Mouse (Mus musculus) embryonic stem cell, embryonic (primary cell): ENCODE measurements around the gene Litaf.

Source experiments
- CTCF ChIA-PET, 4 experiments: fragments of 300-600 bp in 2 of 4; fragments of 350-600 bp in 2 of 4; sonication (Branson Sonifier 250); formaldehyde crosslinking; loops; one replicate each; lab custom pipeline; 2022; ENCODE audit warnings: inconsistent platforms in 2 of 4; lab: Charles Lee
- POLR2A ChIA-PET, 4 experiments: fragments of 300-600 bp in 2 of 4; fragments of 350-600 bp in 2 of 4; sonication (Branson Sonifier 250); formaldehyde crosslinking; loops; one replicate each; lab custom pipeline; 2022; ENCODE audit warnings: antibody characterized with exemption in 4 of 4, inconsistent platforms in 1 of 4; lab: Charles Lee

Gene Litaf

GRCm38 (mm10) chr16:10993032-10993744, 72.8 kb downstream of the Litaf start:
- POLR2A ChIA-PET, result interaction anchor here (0.6 to 9.8 kb wide), 65 partner anchors 8 to 800 kb away, joined by 3 to 170 read pairs (median 4); partner anchors contain the start of genes Gspt1 (in 2 of the 4), Txndc11 (in 2 of the 4), Atf7ip2 (in 1 of the 4) and Dexi (in 1 of the 4)
- CTCF ChIA-PET, result interaction anchor here in 3 of 4 experiments (0.6 to 2.9 kb wide), 15 partner anchors 9 to 183 kb away, joined by 3 to 23 read pairs (median 4); partner anchors contain the start of gene Zc3h7a (in 1 of the 3)

GRCm38 (mm10) chr16:10992090-10993031, 73.6 kb downstream of the Litaf start:
- CTCF ChIA-PET, result interaction anchor here (0.5 to 2.9 kb wide), 25 partner anchors 9 to 279 kb away, joined by 3 to 23 read pairs (median 4); partner anchors contain the start of gene Zc3h7a (in 1 of the 4)
- POLR2A ChIA-PET, result interaction anchor here (0.7 to 9.8 kb wide), 73 partner anchors 9 to 799 kb away, joined by 3 to 170 read pairs (median 4); partner anchors contain the start of genes Gspt1 (in 2 of the 4), Litaf (in 2 of the 4), Zc3h7a (in 2 of the 4) and Atf7ip2 (in 1 of the 4)

GRCm38 (mm10) chr16:10991737-10992089, 74.2 kb downstream of the Litaf start:
- CTCF ChIA-PET, result interaction anchor here (0.6 to 2.9 kb wide), 17 partner anchors 9 to 118 kb away, joined by 3 to 23 read pairs (median 4); no protein-coding TSS in a partner anchor
- POLR2A ChIA-PET, result interaction anchor here (0.7 to 9.8 kb wide), 48 partner anchors 9 to 518 kb away, joined by 3 to 170 read pairs (median 6); partner anchors contain the start of genes Litaf (in 1 of the 4) and Zc3h7a (in 1 of the 4)

GRCm38 (mm10) chr16:10990763-10991162, 75.2 kb downstream of the Litaf start:
- CTCF ChIA-PET, result interaction anchor here in 3 of 4 experiments (0.8 to 2.9 kb wide), 9 partner anchors 8 to 46 kb away, joined by 3 to 16 read pairs (median 4); no protein-coding TSS in a partner anchor
- POLR2A ChIA-PET, result interaction anchor here in 3 of 4 experiments (0.5 to 9.8 kb wide), 20 partner anchors 8 to 202 kb away, joined by 3 to 170 read pairs (median 22); no protein-coding TSS in a partner anchor

- ChIA-PET POLR2A (interaction anchor here in 3 of 4 experiments (0.7 to 9.8 kb wide), 11 partner anchors 8 to 68 kb away, joined by 3 to 170 read pairs (median 4); no protein-coding TSS in a partner anchor), CTCF (interaction anchor here in 2 of 4 experiments (1.0 to 2.0 kb wide), 3 partner anchors 8 to 45 kb away, joined by 3 to 5 read pairs (median 4); no protein-coding TSS in a partner anchor)
These were observed 76.1 kb downstream of the Litaf start for GRCm38 (mm10) chr16:10989896-10990295.

GRCm38 (mm10) chr16:10989361-10989760, 76.6 kb downstream of the Litaf start:
- POLR2A ChIA-PET, result interaction anchor here in 3 of 4 experiments (0.6 to 9.8 kb wide), 10 partner anchors 9 to 214 kb away, joined by 3 to 170 read pairs (median 3); partner anchors contain the start of gene Rsl1d1 (in 1 of the 3)

GRCm38 (mm10) chr16:10988261-10988660, 77.7 kb downstream of the Litaf start:
- POLR2A ChIA-PET, result interaction anchor here in 2 of 4 experiments (0.8 to 9.8 kb wide), 9 partner anchors 19 to 46 kb away, joined by 3 to 170 read pairs (median 4); no protein-coding TSS in a partner anchor
- CTCF ChIA-PET, result no interaction called here

More at GRCm38 (mm10) chr16:10989361-10989760, 76.6 kb downstream of the Litaf start:
- CTCF ChIA-PET, result interaction anchor here in 3 of 4 experiments (0.6 to 2.0 kb wide), 6 partner anchors 9 to 364 kb away, joined by 3 to 7 read pairs (median 4); no protein-coding TSS in a partner anchor

GRCm38 (mm10) chr16:10984534-10984933, 81.4 kb downstream of the Litaf start:
- CTCF ChIA-PET, result interaction anchor here in 1 of 4 experiments (0.8 to 1.4 kb wide), 2 partner anchors 10 to 41 kb away, joined by 3 to 4 read pairs; no protein-coding TSS in a partner anchor
- POLR2A ChIA-PET, result interaction anchor here in 2 of 4 experiments (1.5 to 7.5 kb wide), 6 partner anchors 8 to 51 kb away, joined by 4 to 57 read pairs (median 10); no protein-coding TSS in a partner anchor

GRCm38 (mm10) chr16:10981493-10982070, 84.4 kb downstream of the Litaf start:
- POLR2A ChIA-PET, result interaction anchor here in 2 of 4 experiments (0.6 to 7.5 kb wide), 9 partner anchors 10 to 36 kb away, joined by 3 to 57 read pairs (median 11); no protein-coding TSS in a partner anchor
- CTCF ChIA-PET, result interaction anchor here in 3 of 4 experiments (0.7 to 2.1 kb wide), 9 partner anchors 10 to 112 kb away, joined by 3 to 16 read pairs (median 5); no protein-coding TSS in a partner anchor

- ChIA-PET POLR2A (interaction anchor here in 3 of 4 experiments (0.6 to 7.5 kb wide), 11 partner anchors 9 to 163 kb away, joined by 3 to 57 read pairs (median 3); no protein-coding TSS in a partner anchor), CTCF (interaction anchor here in 1 of 4 experiments (0.6 to 2.1 kb wide), 3 partner anchors 9 to 55 kb away, joined by 3 to 8 read pairs (median 6); no protein-coding TSS in a partner anchor)
These were observed 86.7 kb downstream of the Litaf start for GRCm38 (mm10) chr16:10979064-10979803.

GRCm38 (mm10) chr16:10977877-10978276, 88.1 kb downstream of the Litaf start:
- POLR2A ChIA-PET, result interaction anchor here in 2 of 4 experiments (1.2 to 5.2 kb wide), 4 partner anchors 14 to 44 kb away, joined by 3 to 29 read pairs (median 7); no protein-coding TSS in a partner anchor
- CTCF ChIA-PET, result no interaction called here

- ChIA-PET CTCF (interaction anchor here in 3 of 4 experiments (0.6 to 1.5 kb wide), 3 partner anchors 58 to 197 kb away, joined by 3 to 6 read pairs (median 4); no protein-coding TSS in a partner anchor), POLR2A (interaction anchor here in 3 of 4 experiments (0.8 to 5.2 kb wide), 9 partner anchors 9 to 32 kb away, joined by 3 to 29 read pairs (median 4); no protein-coding TSS in a partner anchor)
These were observed 89.7 kb downstream of the Litaf start for GRCm38 (mm10) chr16:10976202-10976631.

- ChIA-PET CTCF (interaction anchor here in 1 of 4 experiments (1.8 kb wide), 1 partner anchor 60 kb away, joined by 4 read pairs; no protein-coding TSS in a partner anchor), POLR2A (interaction anchor here in 2 of 4 experiments (0.7 to 1.6 kb wide), 6 partner anchors 10 to 24 kb away, joined by 3 to 9 read pairs (median 4); no protein-coding TSS in a partner anchor)
These were observed 91.0 kb downstream of the Litaf start for GRCm38 (mm10) chr16:10974939-10975338.

- ChIA-PET POLR2A (interaction anchor here in 3 of 4 experiments (0.6 to 1.6 kb wide), 7 partner anchors 9 to 221 kb away, joined by 3 to 9 read pairs (median 4); no protein-coding TSS in a partner anchor), CTCF (interaction anchor here in 1 of 4 experiments (0.8 to 1.8 kb wide), 2 partner anchors 60 to 67 kb away, joined by 3 to 4 read pairs; no protein-coding TSS in a partner anchor)
These were observed 91.9 kb downstream of the Litaf start for GRCm38 (mm10) chr16:10974037-10974446.

- POLR2A ChIA-PET, result interaction anchor here in 3 of 4 experiments (0.5 to 7.7 kb wide), 5 partner anchors 10 to 50 kb away, joined by 4 to 80 read pairs (median 13); no protein-coding TSS in a partner anchor
- CTCF ChIA-PET, result no interaction called here
These were observed 93.7 kb downstream of the Litaf start for GRCm38 (mm10) chr16:10972259-10972658.
